Mouse (Mus musculus) cerebellum, adult 18-20 months (tissue): ENCODE measurements at regions not wholly inside any gene's neighbourhood (a gene's known extent, or its start where the extent isn't known, plus 50 kb on each side); places are given as distances from the start of the nearest gene placed in this dataset.

ENCODE experiments used
- DNase-seq, 2 experiments: peaks; one replicate each; pipeline ENCODE4 v3.0.0; 2021

DNA sequence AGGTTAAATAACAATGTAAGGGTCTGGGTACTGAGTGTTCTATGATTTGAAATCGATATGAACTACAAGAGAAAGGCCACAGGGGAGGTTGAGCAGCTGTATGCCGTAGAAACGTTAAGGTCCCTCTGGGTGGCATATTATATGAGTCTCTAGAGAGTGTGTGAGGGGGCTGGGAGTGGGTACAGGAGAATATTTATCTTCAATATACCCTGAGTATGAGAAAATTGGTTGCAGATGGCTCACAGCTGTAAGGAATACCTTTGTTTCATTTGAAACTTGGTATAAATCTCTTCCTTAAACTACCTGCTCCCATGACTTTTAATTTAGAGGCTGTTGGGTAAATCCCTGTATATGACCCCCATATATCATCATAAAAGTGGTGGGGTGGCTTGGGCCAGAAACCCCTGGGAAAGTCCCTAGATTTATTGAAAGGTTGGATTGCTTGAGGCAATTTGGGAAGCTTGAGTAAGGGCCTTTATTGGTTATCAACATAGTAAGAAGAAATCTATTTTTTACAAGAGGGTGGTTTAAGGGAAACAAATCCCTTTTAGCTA, 128.7 kb upstream of the Prkg2 start:
- no peak for DNase-seq

DNA sequence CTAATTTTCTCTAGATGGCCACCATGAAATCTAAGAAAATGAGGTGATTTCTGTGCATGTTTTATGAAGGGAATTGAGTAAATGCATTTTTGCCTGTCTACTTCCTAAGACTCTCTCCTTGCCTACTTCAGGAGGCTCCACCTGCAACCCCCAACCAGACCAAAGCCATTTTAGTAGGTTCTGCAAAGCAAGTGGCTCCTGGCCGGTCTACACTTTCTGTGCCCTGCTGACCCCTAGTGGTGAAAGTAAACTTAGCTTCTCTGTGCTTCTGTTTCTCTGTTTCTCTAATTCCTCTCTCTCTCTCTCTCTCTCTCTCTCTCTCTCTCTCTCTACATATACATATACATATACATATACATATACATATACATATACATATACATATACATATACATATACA, 120.8 kb upstream of the Prkg2 start:
- peak; percentile 12 to 14 for DNase-seq

DNA sequence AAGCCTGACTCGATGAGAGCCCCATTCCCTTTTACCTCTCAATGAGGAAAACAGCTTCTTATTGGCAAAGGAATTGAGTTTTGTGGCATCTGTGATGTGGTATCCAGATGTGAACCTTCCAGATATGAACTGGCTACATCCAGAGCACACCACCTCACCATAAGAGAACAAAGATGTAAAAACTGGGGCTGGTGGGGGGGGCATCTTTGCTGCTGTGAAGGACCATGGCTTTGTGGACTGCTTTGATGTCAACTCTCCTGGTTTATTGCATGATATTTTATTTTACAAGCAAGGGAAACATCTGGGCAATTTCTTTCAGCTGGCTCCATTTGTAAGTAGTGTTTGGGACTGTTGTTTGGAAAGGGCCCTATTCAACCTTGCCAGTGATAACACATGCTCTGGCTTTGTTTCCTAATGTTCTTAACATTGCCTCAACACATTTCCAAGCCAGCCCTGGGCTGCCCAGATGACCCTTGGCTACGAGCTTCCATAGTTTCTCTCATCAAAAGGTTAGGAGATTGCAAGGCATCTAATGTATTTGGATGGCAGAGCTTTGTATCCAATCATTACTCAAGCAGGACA, 116.2 kb upstream of the Prkg2 start:
- no peak for DNase-seq

DNA sequence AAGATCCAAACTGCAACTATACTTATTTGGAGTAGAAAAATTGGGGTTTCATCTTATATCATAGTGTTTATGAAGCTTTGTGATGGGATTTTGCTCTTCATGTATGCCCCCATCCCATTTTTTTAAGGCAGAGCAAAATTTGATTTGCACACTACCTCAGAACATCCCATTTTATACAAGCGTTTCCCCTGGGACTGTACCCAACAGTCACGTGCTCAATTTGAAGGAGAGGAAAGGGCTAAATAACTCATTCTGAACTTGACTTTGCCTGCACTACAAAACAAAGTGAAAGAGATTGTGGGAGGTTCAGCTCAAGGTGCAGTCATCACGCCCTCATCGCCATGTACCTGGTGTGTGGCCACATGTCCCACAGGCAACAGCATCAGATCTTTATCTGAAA, 115.1 kb upstream of the Prkg2 start:
- no peak for DNase-seq

DNA sequence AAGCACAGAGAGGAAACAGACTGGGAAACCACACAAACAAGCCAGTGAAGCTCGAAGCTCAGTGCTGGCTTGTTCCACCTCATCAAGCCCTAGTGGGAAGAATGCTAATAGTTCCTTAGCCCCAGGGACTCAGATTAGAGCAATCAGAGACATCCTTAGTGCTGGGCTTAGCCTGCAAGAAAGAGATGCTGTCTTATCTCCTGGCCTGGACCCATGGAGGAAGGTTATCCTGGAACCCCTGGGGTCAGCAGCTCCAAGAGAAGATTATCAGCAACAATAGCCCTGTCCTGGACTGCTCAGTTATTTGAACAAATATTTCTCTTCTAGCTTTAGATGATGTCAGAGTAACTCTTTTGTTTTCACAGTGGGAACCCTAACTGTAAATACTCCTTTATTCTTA, 112.8 kb upstream of the Prkg2 start:
- DNase-seq = no peak

DNA sequence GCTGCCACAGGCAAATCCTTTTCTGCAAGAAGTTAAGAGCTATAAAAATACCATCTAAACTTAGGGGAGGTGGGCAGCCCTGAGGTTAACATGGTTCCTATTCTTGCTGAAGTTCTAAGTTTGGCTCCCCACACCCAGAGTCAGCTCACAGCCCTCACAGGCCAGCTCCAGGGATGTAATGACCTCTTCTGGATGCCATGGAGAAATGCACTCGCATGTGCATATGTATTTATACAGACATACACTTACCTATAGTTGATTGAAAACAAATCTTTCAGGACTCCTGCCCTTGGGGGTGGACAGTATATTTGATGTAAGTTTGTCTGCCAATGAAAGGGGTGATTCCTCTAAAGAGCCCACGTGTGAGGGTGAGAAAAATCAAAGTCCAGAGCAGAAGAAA, 95.5 kb upstream of the Prkg2 start:
- DNase-seq = no peak

DNA sequence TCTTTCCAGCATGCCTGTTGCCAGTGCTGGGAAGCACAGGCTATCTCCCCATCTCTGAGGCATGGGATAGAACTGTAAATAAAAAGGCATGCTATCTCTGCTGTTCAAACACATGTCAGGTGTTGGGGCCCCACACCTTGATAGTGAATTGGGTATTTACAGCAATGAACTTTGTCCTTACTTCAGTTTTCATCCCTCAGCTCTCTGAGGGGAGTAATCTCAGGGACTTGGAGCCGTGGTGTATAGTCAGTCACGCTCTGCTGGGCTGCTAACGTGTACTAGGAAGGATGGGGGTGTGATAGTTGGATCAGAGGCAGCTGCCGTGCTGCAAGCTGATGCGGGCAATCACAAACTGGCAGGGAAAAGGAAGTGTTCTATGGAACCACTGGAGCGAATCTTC, 91.5 kb upstream of the Prkg2 start:
- no peak for DNase-seq

DNA sequence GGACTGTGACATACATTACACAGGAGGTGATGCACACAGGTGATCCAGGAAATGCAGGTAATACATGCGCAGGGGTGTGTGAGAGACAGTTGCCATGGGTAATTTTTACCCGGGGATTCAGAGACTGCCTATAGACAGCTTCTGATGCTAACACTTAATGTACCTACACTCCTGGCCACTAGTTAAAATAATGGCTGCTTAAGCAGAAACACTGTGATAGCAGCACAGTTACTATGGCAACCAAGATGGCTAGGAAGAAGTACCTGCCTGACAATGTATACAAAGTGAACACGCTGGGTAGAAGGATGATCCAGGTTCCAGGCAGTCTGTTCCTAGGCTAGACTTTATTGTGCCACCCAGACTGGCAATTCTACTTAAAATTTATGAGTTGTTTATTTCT, 88.3 kb upstream of the Prkg2 start:
- no peak for DNase-seq

DNA sequence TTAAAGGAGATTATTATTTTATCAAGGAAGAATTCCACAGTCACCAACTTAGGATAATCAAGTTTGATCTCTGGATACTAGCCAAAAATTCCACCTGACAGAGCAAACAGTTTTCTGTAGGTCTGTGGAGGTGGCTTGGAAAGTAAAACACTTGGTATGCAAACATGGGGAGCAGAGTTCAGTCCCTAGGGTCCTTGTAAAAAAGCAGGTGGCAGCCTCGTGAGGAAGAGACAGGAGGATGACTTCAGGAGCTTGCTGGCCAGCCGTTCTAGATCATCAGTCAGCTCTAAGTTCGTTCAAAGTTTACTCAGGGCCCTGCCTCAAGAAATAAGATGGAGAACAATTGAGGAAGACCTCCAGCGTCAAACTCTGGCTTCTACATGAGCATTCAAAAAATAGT, 74.6 kb upstream of the Prkg2 start:
- DNase-seq = no peak

DNA sequence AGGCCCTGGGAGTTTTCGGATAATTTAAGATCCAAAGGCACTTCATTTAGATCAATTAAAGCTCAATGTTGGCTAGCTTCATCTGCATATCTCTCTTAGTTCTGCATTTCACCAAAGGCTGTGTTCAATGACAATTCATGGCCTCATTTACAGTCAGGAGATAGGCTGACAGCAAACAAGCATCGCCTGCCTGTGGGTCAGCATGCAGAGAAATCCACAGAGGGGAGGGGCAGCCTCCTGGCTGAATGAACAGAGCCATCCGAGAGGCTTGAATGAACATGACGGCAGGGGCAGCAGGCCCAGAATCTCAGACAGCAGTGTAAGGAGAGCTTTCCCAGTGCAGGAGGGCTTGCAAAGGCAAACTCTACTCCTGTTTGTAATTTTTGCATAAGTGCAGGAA, 74.1 kb upstream of the Prkg2 start:
- peak in 1 of 2 experiments; percentile 1 for DNase-seq

DNA sequence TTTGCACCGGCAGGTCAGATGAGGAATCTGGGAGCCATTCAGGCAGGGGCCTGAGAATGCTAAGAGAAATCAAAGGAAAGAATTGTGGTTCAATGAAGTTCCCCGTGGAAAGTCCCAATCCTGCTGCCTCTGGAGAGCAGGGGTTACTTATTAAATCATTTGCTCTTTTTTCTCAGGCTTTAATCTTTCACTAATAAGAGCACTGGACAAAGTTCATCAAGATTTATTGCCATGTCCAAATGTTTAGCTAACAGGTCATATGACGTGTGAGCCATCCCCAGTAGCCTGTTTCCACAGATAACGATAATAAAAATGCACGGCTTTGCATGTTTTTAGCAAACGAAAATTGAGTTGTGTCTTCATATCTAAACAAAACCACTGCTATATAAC, 62.6 kb upstream of the Prkg2 start:
- DNase-seq = no peak

DNA sequence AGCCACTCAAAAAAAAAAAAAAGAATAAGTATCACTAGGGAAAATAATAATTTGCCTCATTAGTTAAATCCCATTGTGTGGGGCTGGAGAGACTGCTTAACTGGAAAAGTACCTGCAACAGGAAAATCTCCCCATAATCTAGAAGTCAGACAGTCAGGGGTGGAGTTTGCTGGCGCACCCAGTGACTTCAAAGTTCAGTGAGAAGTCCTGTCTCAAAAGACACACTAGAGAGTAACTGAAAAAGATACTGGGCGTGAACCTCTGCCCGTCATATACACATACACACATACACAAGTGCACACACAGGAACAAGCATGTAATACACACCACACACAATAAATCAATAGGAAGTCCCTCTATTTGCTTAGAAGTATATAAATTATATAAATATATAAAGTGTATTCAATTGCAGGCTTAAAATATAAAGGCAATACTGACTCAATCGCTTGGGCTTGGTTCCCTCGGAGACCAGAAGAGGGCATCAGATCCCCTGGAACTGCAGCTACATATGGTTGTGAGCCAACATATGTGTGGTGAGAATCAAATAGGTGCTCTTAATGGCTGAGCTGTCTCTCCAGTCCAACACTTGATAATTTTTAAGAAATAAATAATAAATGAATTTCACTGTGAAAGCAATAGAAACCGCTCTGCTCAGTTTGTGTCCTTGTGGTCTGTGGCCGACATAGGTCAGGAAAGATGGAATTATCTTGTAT, 62.0 kb upstream of the Prkg2 start:
- DNase-seq = no peak
